Mouse (Mus musculus) cortical plate, adult 2 months (tissue): ENCODE results near the gene Inafm1.

Experiments used
- CTCF ChIP-seq: fragments of 200-500 bp; IDR thresholded peaks from 2 replicates; pipeline ENCODE4 v1.5.1; 2011; ENCODE audit warnings: mild to moderate bottlenecking, control low read depth, low read length; ENCODE audit not compliant: insufficient read depth; ENCODE audit errors: extremely low read depth
- POLR2A ChIP-seq: fragments of 200-500 bp; IDR thresholded peaks from 2 replicates; pipeline ENCODE4 v1.6.1; 2011; ENCODE audit warnings: mild to moderate bottlenecking, low read length, control low read depth; ENCODE audit not compliant: insufficient read depth; ENCODE audit errors: extremely low read depth

DNA sequence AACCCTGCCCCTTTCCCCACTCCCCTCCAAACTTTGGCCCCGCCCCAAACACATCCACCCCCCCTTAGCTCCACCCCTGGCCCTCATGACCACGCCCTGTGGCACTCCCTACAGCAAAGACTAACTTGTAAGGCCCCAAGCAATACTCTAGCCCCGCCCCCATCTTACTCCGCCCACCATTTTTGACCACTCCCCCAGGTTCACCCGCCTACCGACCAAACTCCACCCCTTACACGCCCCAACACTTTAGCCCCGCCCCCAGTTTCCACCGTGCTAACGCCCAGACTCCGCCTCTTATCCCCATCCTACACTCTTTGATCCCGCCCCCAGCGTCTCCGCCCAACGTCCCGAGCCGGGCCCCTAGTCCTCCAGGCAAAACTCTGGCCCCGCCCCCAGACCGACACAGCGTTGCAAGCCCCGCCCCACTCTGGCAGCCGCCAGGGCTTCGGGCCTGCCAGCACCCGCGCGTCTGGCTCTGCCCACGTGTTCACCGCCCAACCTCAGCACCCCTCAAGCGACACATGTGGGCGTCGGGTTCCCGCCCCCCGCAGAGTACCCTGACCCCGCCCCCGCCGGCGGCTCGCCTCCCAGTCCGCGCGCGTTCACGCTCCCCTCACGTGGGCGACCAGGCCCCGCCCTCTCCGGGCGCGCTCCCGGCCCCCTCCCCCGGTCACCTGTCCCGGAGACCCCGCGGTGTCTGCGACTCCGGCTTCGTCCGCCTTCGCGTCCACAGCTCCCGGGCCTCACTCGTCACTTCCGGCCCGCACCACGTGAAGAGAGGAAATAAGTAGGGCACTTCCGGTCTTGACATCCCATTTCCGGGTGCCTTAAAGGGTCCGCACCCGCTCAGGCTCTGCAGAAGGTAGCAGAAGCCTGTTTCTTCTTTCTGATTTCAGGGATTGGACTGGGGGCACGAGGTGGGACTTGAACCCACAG, 12.9 kb upstream of the Inafm1 start, which contains the start of gene Ccdc9:
- no peak for TF ChIP-seq CTCF
- peak; percentile 66 for TF ChIP-seq POLR2A
